Mouse (Mus musculus) ES-Bruce4 (cell line): ENCODE measurements around the gene Chst15. TPM values are rescaled to one million over a fixed set of nuclear protein-coding genes. Genes with fewer than 3 reads are reported as not detected.

Experiments used
- H3K27ac ChIP-seq: 2 replicates; pipeline ENCODE4 v1.5.1; 2012; ENCODE audit warnings: low read length, inconsistent platforms; ENCODE audit not compliant: insufficient read depth
- H3K27me3 ChIP-seq: 2 replicates; pipeline ENCODE4 v1.6.1; 2012; ENCODE audit warnings: mild to moderate bottlenecking, low read length, inconsistent platforms; ENCODE audit not compliant: control insufficient read depth, poor library complexity, insufficient read depth, severe bottlenecking
- H3K36me3 ChIP-seq: 2 replicates; pipeline ENCODE4 v1.6.1; 2012; ENCODE audit warnings: inconsistent platforms, mild to moderate bottlenecking, low read length, moderate library complexity; ENCODE audit not compliant: control insufficient read depth, poor library complexity, insufficient read depth, severe bottlenecking
- H3K4me1 ChIP-seq: one replicate; pipeline ENCODE4 v1.8.1; 2011; ENCODE audit warnings: low read length; ENCODE audit not compliant: control insufficient read depth, insufficient read depth
- H3K4me3 ChIP-seq: 2 replicates; pipeline ENCODE4 v1.5.1; 2011; ENCODE audit warnings: low read depth, mild to moderate bottlenecking, low read length
- H3K9ac ChIP-seq: 2 replicates; pipeline ENCODE4 v1.6.1; 2012; ENCODE audit warnings: low read depth, mild to moderate bottlenecking, inconsistent platforms; ENCODE audit not compliant: poor library complexity, severe bottlenecking
- H3K9me3 ChIP-seq: replicated peaks from 2 replicates; pipeline ENCODE4 v1.6.1; 2012; ENCODE audit warnings: mild to moderate bottlenecking, low read length, inconsistent platforms; ENCODE audit not compliant: control insufficient read depth, poor library complexity, insufficient read depth, severe bottlenecking
- CTCF ChIP-seq: IDR thresholded peaks from one replicate; pipeline ENCODE4 v1.8.1; 2011; ENCODE audit warnings: low read depth, low read length
- EP300 ChIP-seq: IDR thresholded peaks from 2 replicates; pipeline ENCODE4 v1.6.1; 2011; ENCODE audit warnings: low read depth, low read length; ENCODE audit not compliant: insufficient read depth
- POLR2A ChIP-seq: IDR thresholded peaks from one replicate; pipeline ENCODE4 v1.8.1; 2011; ENCODE audit warnings: low read length; ENCODE audit not compliant: insufficient read depth
- polyA plus RNA-seq: library from polyadenylated mRNA; stranded (reverse); fragments of >200 nt; gene quantifications from 2 replicates; pipeline ENCODE4 v1.2.4, GENCODE M21; 2011; ENCODE audit warnings: low read depth; ENCODE audit not compliant: missing spikeins, insufficient read depth, insufficient read length

Chst15 gene
- polyA plus RNA-seq, 1 experiment: 15.4 TPM

DNA sequence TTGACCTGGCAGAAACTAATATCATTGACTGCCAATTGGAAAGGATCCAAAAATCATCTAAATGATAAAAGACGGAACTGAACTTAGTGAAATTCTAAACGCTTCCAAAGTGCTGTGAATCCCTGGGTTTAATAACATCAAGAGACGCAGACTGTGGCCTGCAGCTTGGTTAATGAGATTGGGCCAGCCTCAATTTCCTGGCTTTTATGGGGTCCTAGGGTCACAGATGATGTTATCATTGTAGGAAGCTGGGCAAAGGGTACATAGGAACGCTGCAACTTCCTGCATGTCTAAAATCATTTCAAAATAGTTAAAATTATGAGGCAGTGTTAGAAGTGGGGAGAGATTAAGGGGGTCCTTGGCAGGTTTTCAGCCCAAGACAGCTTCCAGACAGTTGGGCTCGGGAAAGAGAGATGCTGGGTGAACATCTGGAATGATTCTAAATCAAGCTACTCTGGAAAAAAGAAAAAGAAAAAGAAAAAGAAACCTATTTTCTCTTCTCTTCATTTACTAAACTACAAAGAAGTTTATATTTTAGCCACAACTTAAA, 17.3 kb downstream of the Chst15 start:
- Histone ChIP-seq H3K36me3 (no peaks in the 10 kb centered on the region), H3K27me3 (no peaks in the 10 kb centered on the region), H3K4me3 (no peak overlapping the region), H3K4me1 (no peaks in the 10 kb centered on the region), H3K9me3 (no peaks in the 10 kb centered on the region), H3K27ac (no peak overlapping the region), H3K9ac (no peak overlapping the region)
- TF ChIP-seq EP300 (no peak), CTCF (no peak), POLR2A (no peak)

DNA sequence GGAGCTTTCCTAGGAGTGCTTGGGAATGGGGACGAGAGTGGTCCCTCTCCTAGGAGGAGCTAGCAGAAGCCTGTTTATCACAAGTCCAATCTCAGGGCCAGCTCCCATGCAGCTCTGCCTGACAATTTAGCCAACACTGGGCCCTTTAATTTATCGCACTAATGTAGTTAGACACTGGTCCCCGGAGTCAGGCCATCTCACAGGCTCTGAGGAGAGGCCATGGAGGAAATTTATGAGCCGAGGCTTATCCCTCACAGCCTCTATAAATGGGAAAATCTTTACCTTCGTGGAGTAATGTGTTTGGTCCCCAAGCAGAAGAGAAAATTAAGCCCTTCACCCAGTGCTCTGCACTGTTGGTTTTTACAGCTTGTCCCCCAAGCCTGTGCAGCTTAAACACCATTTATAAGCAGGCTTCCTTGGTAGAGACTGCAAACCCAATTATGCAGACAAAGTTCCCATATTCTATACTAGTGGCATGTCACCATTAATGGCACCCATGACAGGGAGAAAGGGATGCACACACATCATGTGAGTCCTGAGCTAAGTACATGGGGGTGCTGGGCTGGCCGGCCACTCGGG, 18.5 kb downstream of the Chst15 start:
- no peak overlapping the region for H3K4me3 ChIP-seq
- H3K27ac ChIP-seq: no peak overlapping the region
- H3K9me3 ChIP-seq: no peaks in the 10 kb centered on the region
- H3K36me3 ChIP-seq: no peaks in the 10 kb centered on the region
- no peaks in the 10 kb centered on the region for H3K4me1 ChIP-seq
- TF ChIP-seq EP300 (no peak), CTCF (no peak), POLR2A (no peak)
- H3K9ac ChIP-seq: no peak overlapping the region
- H3K27me3 ChIP-seq: no peaks in the 10 kb centered on the region

DNA sequence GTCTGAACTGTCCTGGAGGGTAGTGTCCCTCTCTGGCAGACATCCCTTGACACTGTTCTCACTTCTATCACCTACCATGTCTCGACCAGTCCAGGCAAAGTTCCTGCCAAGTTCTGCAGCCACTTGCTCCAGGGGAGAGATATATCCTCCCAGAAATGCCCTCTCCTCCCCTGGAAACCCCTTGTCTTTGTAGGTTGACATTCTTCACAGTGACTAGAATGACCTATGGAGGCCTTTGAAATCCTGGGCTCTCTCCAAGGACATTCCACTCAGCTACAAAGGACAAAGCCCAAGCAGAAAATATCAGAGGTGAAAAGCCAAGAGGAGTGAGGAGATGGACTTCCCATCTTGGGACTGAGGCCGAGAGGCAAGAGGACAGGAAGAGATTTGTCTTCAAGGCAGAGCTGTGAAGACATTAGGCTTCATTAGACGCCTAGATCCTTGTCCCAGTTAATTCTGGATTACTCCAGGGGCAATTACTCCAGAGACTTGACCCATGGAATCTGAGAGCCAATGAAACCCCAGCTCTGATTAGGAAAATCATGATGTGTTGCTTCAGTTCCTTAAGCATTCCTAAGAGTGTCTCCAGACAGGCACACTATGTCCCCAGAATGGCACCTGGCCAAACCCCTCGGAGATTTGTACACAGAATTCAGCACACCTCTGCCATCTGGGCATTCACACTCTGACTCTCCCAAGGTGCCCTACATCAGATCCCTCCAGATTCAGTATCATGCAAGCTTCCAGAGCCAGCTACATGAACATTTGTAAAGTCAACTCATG, 20.2 kb downstream of the Chst15 start:
- H3K27me3 ChIP-seq: no peaks in the 10 kb centered on the region
- H3K9ac ChIP-seq: no peak overlapping the region
- TF ChIP-seq EP300 (no peak), CTCF (no peak), POLR2A (no peak)
- H3K4me3 ChIP-seq: no peak overlapping the region
- no peaks in the 10 kb centered on the region for H3K4me1 ChIP-seq
- H3K36me3 ChIP-seq: no peaks in the 10 kb centered on the region
- no peaks in the 10 kb centered on the region for H3K9me3 ChIP-seq
- no peak overlapping the region for H3K27ac ChIP-seq

DNA sequence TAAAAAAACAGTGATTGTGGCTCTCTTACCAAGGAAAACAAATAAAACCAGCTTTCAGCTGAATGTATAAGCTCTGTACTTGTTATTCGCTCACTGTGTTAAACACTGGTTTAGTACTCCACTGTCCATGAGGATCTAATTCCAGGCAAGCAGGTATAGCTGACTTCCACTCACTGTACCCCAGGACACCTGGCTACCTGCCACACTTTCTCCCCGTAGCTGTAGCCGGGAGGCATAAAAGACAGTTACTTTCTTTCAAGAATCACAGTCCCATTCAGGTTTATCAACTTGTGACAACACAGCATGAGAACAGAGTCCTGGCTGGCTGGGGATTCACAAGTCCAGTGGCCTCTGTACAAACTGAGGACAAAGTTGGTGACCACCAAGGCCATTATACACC, 20.9 kb downstream of the Chst15 start:
- Histone ChIP-seq H3K4me1 (no peaks in the 10 kb centered on the region), H3K27ac (no peak overlapping the region), H3K4me3 (no peak overlapping the region), H3K36me3 (no peaks in the 10 kb centered on the region), H3K27me3 (no peaks in the 10 kb centered on the region), H3K9me3 (no peaks in the 10 kb centered on the region), H3K9ac (no peak overlapping the region)
- TF ChIP-seq CTCF: no peak
- no peak for TF ChIP-seq POLR2A
- TF ChIP-seq EP300: no peak

DNA sequence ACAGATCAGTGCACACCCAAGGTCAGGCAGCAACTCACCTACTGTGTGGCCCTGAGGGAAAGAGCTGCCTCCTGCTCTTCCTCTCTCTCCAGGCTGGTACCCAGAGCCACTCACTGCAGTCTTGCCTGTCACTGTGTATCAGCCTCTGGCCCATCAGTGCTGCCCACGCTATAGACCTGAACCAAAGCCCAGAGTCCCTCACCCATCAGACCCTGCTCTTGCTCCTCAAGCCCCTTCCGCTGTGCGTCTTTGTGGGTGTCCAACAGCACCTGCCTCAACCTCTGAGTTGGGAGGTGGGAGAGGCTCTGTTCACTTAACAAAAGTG, 29.7 kb downstream of the Chst15 start:
- Histone ChIP-seq H3K9ac (no peak overlapping the region), H3K36me3 (no peaks in the 10 kb centered on the region), H3K9me3 (no peaks in the 10 kb centered on the region), H3K27ac (no peak overlapping the region), H3K4me1 (no peaks in the 10 kb centered on the region), H3K4me3 (no peak overlapping the region), H3K27me3 (no peaks in the 10 kb centered on the region)
- TF ChIP-seq EP300 (no peak), CTCF (no peak), POLR2A (no peak)
